23 mouse cellular contexts compared by ENCODE assay signal in the genomic region with DNA sequence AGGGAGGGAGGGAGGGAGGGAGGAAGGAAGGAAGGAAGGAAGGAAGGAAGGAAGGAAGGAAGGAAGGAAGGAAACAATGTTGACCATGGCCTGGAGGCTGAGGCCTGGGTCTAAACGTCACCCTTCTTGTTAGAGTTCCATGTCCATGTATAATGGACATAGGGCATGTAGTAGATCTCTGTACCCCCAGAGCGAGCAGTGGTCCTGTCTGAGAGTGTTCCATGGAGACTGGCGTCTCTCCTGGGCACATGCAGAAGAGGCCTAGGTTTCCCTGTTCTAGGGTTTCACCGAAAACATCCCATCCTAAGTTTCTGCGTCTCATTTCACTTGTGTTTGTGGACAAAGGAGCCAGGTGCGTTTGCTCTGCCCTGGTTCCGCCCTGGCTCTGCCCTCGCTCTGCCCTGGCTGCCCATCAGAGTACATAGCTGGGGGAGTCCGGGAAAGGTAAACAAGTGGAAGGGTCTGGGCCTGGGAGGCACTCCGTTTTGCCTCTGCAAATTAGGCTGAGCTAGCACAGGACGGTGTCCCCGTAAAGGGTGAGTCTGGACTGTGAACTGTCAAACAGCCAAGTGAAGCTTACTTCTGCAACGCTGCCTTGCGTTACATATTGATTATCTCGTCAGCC.
"Had no signal": no experiment of that assay in that cellular context is flagged by ENCODE, and none has a peak within 500 bp of the region (broad histone marks: within the 10 kb centered on the region; RNA-seq: fewer than 3 reads in every experiment).

No protein-coding gene starts in this region.

- H3K36me3 ChIP-seq: heart, embryonic 13.5 days; heart, embryonic 15.5 days; hindbrain, embryonic 13.5 days; hindbrain, embryonic 15.5 days; limb, embryonic 13.5 days; limb, embryonic 15.5 days; liver, embryonic 12.5 days had no signal

- ATAC-seq: hindbrain, postnatal 0 days; intestine, embryonic 16.5 days; liver, embryonic 12.5 days had no signal

- DNase-seq: gastrocnemius, postnatal 14 days; gastrocnemius, postnatal 36 days; heart, adult 11 months; heart, adult 2 months; heart, postnatal 14 days; heart, postnatal 36 days; kidney, adult 11 months; kidney, adult 8-10 months; kidney, postnatal 25 days; layer of hippocampus, adult 9-11 months; layer of hippocampus, postnatal 36 days; left cerebral cortex, postnatal 4 days had no signal

- H3K27ac ChIP-seq: heart, adult 2 months; heart, embryonic 13.5 days; heart, embryonic 15.5 days; hindbrain, embryonic 13.5 days; hindbrain, embryonic 15.5 days; hindbrain, postnatal 0 days; limb, embryonic 13.5 days; limb, embryonic 15.5 days; liver, embryonic 12.5 days; liver, embryonic 14.5 days had no signal

- H3K4me2 ChIP-seq: heart, embryonic 11.5 days; heart, embryonic 13.5 days; heart, embryonic 15.5 days; hindbrain, embryonic 13.5 days; hindbrain, embryonic 15.5 days; limb, embryonic 13.5 days; limb, embryonic 15.5 days; liver, embryonic 12.5 days had no signal

- H3K4me1 ChIP-seq: heart, embryonic 15.5 days; hindbrain, embryonic 13.5 days; hindbrain, embryonic 15.5 days; liver, embryonic 12.5 days had no signal

- H3K9me3 ChIP-seq: heart, embryonic 13.5 days; heart, embryonic 15.5 days; hindbrain, embryonic 13.5 days; hindbrain, embryonic 15.5 days; limb, embryonic 13.5 days; limb, embryonic 15.5 days; liver, embryonic 12.5 days had no signal

- H3K4me3 ChIP-seq: heart, adult 2 months; heart, embryonic 13.5 days; heart, embryonic 15.5 days; hindbrain, embryonic 13.5 days; hindbrain, embryonic 15.5 days; limb, embryonic 13.5 days; limb, embryonic 15.5 days; liver, embryonic 12.5 days had no signal

- H3K27me3 ChIP-seq: hindbrain, embryonic 13.5 days; hindbrain, embryonic 15.5 days had no signal

- H3K9ac ChIP-seq: heart, embryonic 13.5 days; heart, embryonic 15.5 days; hindbrain, embryonic 13.5 days; hindbrain, embryonic 15.5 days; limb, embryonic 13.5 days; limb, embryonic 15.5 days; liver, embryonic 12.5 days; liver, embryonic 14.5 days had no signal
